Mouse (Mus musculus) 3T3-L1 (cell line): ENCODE results near the gene Rgs18.
A peak's percentile ranks its signal among the peaks of the same experiment; 100 is the strongest.

ENCODE experiments used
- DNase-seq: peaks from one replicate; pipeline ENCODE4 v3.0.0-alpha.2; 2015; ENCODE audit warnings: low read depth, low spot score

Rgs18 gene

DNA sequence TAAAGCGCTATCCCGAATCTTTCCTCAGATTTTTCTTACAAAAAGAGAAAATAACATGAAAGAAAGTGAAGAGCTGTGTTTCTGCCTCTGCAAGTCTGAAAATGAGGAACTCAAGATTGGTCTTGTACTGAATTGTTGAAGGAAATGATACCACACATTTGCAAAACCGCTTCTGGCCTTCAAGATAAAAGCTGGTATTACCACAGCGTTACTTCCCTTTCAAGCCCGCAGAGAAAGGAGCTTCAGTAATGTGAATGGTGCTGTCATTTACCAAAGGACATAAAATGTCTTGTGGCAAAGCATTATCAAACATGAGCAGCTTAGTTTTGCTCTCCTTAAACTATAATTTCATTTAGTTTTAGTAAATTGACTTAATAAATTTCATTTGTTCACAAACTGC, at the start of gene Rgs18:
Rgs18 (minus strand) TSS at position 105 of the 400 bp plus-strand sequence.
- no peak for DNase-seq

DNA sequence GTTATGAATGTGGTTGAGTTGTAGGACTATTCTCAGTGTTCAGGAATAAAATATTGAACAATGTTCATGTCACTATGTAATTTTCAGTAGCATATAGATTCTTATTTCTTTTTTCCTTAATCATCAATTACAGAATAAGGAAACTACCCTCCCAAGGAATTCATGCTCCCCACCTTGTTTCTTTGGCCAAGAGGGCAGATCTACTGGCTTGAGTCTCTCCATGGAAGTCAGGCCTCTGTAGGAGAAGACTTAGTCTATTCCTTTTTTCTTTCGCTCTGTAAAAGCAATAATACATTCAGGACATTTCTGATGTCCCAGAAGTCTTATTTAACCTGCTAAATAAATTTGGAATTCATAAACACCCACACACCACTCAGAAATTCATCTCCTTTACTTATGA, 841 bp downstream of the Rgs18 start:
- DNase-seq = no peak

DNA sequence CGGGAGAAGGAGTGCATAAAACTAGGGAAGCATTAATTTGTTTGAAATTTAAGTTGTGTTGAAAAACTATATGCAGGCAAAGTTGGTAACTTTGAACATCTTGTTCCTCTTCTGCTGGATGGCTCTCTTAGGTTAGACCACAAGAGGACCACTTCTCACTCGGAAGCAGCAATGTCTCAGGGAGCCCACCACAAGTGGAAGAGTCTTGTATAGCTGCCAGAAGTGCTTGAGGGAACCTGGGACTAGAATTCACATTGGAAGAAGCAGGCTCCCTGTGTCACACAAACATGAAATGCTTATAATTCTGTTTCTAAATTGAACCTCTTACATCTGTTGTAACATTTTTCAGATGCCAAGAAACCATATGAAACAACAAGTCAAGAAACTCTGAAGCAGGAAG, 9.0 kb downstream of the Rgs18 start:
- DNase-seq = no peak

DNA sequence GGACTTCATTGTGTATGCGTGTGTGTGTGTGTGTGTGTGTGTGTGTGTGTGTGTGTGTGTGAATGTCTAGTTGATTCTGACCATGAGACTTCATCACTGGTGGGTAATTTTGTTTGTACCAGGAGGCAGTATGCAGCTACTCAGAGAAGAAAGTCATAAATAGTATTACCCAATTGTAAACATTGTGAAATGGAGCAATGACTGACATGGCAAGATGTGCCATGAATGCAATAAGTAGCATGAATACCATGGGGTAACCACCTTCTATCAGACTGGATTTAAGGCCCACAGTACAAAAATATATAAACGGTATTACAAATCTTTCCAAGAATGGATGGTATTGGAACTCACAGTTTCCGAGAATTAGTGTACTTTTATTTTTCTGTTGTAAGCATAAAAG, 14.4 kb downstream of the Rgs18 start:
- DNase-seq = no peak

DNA sequence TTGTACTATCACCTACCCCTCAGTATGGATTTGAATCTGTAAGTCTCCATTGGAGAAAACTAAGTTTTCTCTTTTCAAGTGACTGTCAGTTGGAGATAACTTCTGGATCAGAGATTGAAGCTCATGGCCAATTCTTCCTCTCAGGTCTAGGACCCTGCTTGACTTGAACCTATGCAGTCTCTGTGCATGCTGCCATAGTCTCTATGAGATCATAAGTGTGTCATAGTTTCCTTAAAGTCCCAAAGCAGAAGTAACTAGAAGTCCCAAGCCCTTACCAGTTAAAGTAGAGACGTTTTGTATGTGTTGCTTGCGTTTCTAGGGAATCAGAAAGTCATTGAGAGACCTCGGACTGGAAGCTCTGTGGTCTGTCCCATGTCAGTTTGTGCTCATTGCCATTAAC, 24.5 kb downstream of the Rgs18 start:
- no peak for DNase-seq

DNA sequence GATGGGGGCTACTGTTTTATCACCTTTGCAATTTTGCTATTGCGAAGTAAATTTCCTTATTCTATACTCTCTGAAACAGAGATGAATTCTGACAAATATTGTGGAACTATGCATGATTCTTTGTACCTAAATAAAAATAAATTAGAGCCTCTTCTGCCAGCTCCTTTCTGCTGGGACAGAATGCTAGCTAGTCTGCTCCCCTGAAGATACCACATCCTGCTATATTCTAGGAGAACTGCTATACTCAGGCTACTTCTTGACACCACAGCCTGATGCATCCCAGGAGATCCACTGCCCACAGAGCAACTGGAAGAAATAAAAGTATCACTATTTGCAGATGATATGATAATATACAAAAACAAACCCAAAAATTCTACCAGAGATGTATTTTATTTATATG, 29.1 kb downstream of the Rgs18 start:
- DNase-seq = no peak

DNA sequence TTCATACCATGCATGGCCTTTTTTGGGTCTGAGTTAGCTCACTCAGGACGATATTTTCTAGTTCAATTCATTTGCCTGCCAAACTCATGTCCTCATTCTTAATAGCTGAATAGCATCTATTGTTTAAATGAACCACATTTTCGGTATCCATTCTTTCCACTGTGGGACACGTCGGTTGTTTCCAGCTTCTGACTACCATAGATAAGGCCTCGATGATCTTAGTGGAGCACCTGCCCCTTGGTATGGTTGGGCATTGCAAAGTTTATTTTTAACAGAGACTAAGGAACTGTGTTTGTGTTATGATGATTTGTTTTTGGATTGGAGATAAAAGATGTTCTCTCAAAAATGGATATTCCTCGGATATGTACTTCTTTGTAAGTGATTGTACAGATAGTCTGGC, 37.5 kb downstream of the Rgs18 start:
- DNase-seq = no peak

DNA sequence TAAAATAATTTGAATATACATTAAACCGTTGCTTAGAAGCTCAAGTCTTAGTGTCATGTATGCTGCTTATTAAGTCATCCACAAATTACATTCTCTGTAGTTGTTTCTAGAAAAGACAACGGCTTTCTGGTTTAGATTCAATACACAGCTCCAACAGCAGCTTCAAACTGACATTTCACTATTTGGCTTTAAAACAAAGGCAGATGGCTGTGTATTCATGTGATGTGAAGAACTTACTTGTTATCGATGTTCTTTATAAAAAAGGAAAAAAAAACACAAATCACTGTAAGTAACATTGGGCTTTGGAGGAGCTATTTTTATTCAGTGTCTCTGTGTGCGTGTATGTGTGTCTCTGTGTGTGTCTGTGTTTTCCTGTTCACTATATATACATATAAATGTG, 54.5 kb downstream of the Rgs18 start:
- DNase-seq = no peak

DNA sequence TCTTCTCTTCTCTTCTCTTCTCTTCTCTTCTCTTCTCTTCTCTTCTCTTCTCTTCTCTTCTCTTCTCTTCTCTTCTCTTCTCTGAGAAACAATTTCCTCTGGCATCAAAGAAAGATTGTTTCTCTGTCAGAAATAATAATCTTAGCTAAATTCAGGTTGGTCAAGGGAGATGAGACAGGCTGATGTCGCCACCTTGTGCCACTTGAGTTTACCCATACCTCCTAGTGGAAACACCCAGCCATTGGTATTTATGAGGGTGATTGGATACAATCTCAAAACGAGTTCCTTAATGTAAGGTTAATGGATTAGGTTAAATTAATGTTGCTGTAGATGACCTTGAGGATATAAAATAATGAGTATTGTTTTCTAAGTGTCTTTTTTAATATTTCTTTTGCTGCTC, 70.9 kb downstream of the Rgs18 start:
- peak; percentile 61 for DNase-seq
